Mouse (Mus musculus): ENCODE data around the gene Hif3a.

- TF ChIP-seq CTCF (IDR thresholded peaks at IDR 0.05; ENCODE audit: extremely low read depth, insufficient read depth, insufficient read length, insufficient replicate concordance), result no peak
- TF ChIP-seq POLR2A (IDR thresholded peaks at IDR 0.05; ENCODE audit: low read depth, low read length), result no peak
Measured at GRCm38 (mm10) chr7:17028923-17029322, 33.3 kb downstream of the Hif3a start.
